Mouse (Mus musculus) myocyte (in vitro differentiated cells): ENCODE measurements around the gene Cox11. TPM values are rescaled to one million over a fixed set of nuclear protein-coding genes. Genes with fewer than 3 reads are reported as not detected.

Experiments
- H3K27me3 ChIP-seq: one replicate; pipeline ENCODE4 v1.6.1; 2011; ENCODE audit not compliant: control insufficient read depth, insufficient read depth, insufficient read length
- H3K36me3 ChIP-seq: one replicate; pipeline ENCODE4 v1.6.1; 2011; ENCODE audit not compliant: control insufficient read depth, insufficient read depth
- H3K4me2 ChIP-seq: one replicate; pipeline ENCODE4 v1.6.1; 2011; ENCODE audit warnings: low read depth, control low read depth
- H3K4me3 ChIP-seq: one replicate; pipeline ENCODE4 v1.5.1; 2011; ENCODE audit warnings: mild to moderate bottlenecking, control low read depth, moderate library complexity
- H3K79me2 ChIP-seq: one replicate; pipeline ENCODE4 v1.6.1; 2011; ENCODE audit not compliant: control insufficient read depth, insufficient read depth
- H3ac ChIP-seq: one replicate; pipeline ENCODE4 v1.6.1; 2011; ENCODE audit not compliant: control insufficient read depth, insufficient read length
- CEBPB ChIP-seq: IDR thresholded peaks from 2 replicates; pipeline ENCODE4 v1.6.1; 2011; ENCODE audit warnings: mild to moderate bottlenecking, moderate library complexity; ENCODE audit not compliant: poor library complexity, insufficient read depth, severe bottlenecking
- E2F4 ChIP-seq: IDR thresholded peaks from one replicate; pipeline ENCODE4 v1.6.1; 2011; ENCODE audit warnings: mild to moderate bottlenecking, control low read depth, moderate library complexity; ENCODE audit not compliant: insufficient read depth
- MAX ChIP-seq: IDR thresholded peaks from one replicate; pipeline ENCODE4 v1.6.1; 2011; ENCODE audit warnings: low read depth, mild to moderate bottlenecking, control low read depth
- MYOD1 ChIP-seq, 3 experiments: IDR thresholded peaks; one replicate each; pipeline ENCODE4 v1.6.1; 2011; ENCODE audit warnings: control low read depth in 2 of 3, low read depth in 2 of 3, mild to moderate bottlenecking in 2 of 3, moderate library complexity in 1 of 3; ENCODE audit not compliant: insufficient read length in 2 of 3, control insufficient read depth in 1 of 3
- MYOG ChIP-seq, 3 experiments: IDR thresholded peaks; one replicate each; pipeline ENCODE4 v1.6.1; 2011; ENCODE audit warnings: control low read depth in 2 of 3, low read depth in 2 of 3, mild to moderate bottlenecking in 2 of 3; ENCODE audit not compliant: insufficient read length in 2 of 3, control insufficient read depth in 1 of 3, insufficient read depth in 1 of 3
- POLR2A ChIP-seq: IDR thresholded peaks from one replicate; pipeline ENCODE4 v1.6.1; 2011; ENCODE audit warnings: low read depth, mild to moderate bottlenecking, control low read depth, moderate library complexity; ENCODE audit not compliant: insufficient read length
- POLR2AphosphoS2 ChIP-seq: IDR thresholded peaks from one replicate; pipeline ENCODE4 v1.6.1; 2011; ENCODE audit warnings: low read depth, control low read depth; ENCODE audit not compliant: insufficient read length
- REST ChIP-seq: IDR thresholded peaks from one replicate; pipeline ENCODE4 v1.6.1; 2011; ENCODE audit warnings: mild to moderate bottlenecking, control low read depth, moderate library complexity; ENCODE audit not compliant: insufficient read depth, insufficient read length
- SRF ChIP-seq: IDR thresholded peaks from one replicate; pipeline ENCODE4 v1.6.1; 2011; ENCODE audit warnings: low read depth; ENCODE audit not compliant: control insufficient read depth, insufficient read length
- TCF12 ChIP-seq: IDR thresholded peaks from one replicate; pipeline ENCODE4 v1.6.1; 2011; ENCODE audit warnings: mild to moderate bottlenecking, control low read depth; ENCODE audit not compliant: poor library complexity, insufficient read depth, severe bottlenecking
- TCF3 ChIP-seq: IDR thresholded peaks from one replicate; pipeline ENCODE4 v1.6.1; 2011; ENCODE audit warnings: low read depth, control low read depth; ENCODE audit not compliant: insufficient read length
- USF1 ChIP-seq: IDR thresholded peaks from one replicate; pipeline ENCODE4 v1.6.1; 2011; ENCODE audit warnings: low read depth, mild to moderate bottlenecking, control low read depth, moderate library complexity
- polyA plus RNA-seq: library from polyadenylated mRNA; unstranded; fragments of >200 nt; fragmentation: generic; extraction: Trizol; gene quantifications from one replicate; pipeline ENCODE4 v1.2.1, GENCODE M21; 2012; ENCODE audit warnings: missing spikeins

The Cox11 gene
- polyA plus RNA-seq, 1 experiment, result 12.4 TPM

DNA sequence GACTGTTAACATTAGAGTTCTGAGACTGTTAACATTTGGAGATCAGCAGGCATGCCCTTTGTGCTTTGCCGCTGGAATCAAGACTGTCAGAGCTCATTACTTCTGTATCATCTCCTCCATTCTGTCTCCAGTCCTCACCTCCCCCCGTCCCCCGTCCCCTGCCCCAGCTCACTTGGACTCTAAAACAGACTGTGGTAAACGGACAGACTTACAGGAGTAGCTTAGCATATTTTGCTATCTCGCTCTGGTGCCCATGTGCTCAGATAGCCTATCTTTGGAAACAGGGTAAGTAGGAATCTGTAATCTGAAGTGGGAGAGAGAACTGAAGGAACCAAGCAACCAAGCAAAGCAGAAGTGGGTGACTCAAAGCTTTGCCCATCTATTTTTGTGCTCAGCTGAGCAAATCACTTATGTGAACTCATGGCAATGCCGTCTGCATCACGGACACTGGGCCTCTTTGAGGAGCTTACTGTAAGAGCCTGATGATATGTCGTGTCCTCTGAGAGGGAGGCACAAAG is 39.9 kb downstream of the Cox11 start:
- H3K4me3 ChIP-seq, result no peak overlapping the region
- H3K4me2 ChIP-seq, result no peak overlapping the region
- TF ChIP-seq POLR2A, result no peak
- no peak for TF ChIP-seq POLR2AphosphoS2
- no peak for TF ChIP-seq MAX
- TF ChIP-seq TCF3, result no peak
- no peak for TF ChIP-seq REST
- no peak for TF ChIP-seq MYOD1 (IDR thresholded peaks at IDR 0.05; ENCODE audit: control insufficient read depth in 1 of 3, insufficient read length in 2 of 3, low read depth in 2 of 3)
- TF ChIP-seq USF1, result no peak
- no peak for TF ChIP-seq CEBPB
- TF ChIP-seq E2F4, result no peak
- TF ChIP-seq TCF12, result no peak
- no peak for TF ChIP-seq MYOG (IDR thresholded peaks at IDR 0.05; ENCODE audit: control insufficient read depth in 1 of 3, insufficient read depth in 1 of 3, insufficient read length in 2 of 3, low read depth in 2 of 3)
- no peak for TF ChIP-seq SRF
- H3K36me3 ChIP-seq, result no peaks in the 10 kb centered on the region
- H3ac ChIP-seq, result no peak overlapping the region
- peaks cover 4% of the 10 kb centered on the region for H3K27me3 ChIP-seq
- H3K79me2 ChIP-seq, result no peaks in the 10 kb centered on the region

DNA sequence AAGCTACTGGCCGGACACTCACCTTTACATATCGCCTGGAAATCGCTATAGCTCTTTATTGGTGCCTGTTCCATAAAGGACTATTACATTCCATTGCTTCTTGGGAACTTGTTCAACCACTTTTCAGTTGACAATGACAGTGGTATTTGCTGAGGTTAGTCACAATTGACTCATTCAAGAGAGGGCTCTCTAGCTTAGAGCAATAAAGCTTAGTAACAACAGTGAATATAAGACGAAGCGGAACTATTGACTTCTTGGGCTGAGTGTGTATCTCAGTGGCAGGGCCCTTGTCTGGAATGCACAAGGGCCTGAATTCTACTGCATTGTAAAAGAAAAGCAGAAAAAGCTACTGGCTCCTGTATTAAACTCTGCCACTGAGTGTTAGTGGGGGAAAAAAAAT is 40.6 kb downstream of the Cox11 start:
- H3K79me2 ChIP-seq, result no peaks in the 10 kb centered on the region
- H3K4me3 ChIP-seq, result no peak overlapping the region
- H3K27me3 ChIP-seq, result peaks cover 4% of the 10 kb centered on the region
- H3K4me2 ChIP-seq, result no peak overlapping the region
- no peak overlapping the region for H3ac ChIP-seq
- no peak for TF ChIP-seq MYOG (IDR thresholded peaks at IDR 0.05; ENCODE audit: control insufficient read depth in 1 of 3, insufficient read depth in 1 of 3, insufficient read length in 2 of 3, low read depth in 2 of 3)
- TF ChIP-seq POLR2AphosphoS2, result no peak
- no peak for TF ChIP-seq SRF
- no peaks in the 10 kb centered on the region for H3K36me3 ChIP-seq

DNA sequence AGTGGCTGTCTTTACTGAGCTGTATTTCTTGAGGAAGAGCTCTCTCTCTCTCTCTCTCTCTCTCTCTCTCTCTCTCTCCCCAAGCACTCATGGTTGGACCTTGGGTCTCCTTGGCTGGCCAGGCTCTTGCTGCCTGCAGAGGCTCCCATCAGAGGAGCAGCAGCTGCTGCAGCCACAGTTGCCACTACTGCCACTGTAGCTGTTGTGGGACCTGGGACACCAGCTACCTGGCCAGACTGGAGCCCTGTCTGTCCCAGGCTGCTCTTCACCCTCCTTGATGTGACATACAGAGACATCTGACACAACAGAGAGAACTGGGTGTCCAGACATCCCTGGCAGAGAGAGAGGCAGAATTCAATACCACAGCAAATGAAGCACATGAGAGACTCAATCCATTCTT is 43.2 kb downstream of the Cox11 start:
- H3K27me3 ChIP-seq, result peaks cover 4% of the 10 kb centered on the region
- H3K36me3 ChIP-seq, result no peaks in the 10 kb centered on the region
- no peak overlapping the region for H3K4me2 ChIP-seq
- TF ChIP-seq POLR2A (no peak), REST (no peak), MYOD1 (IDR thresholded peaks at IDR 0.05; ENCODE audit: control insufficient read depth in 1 of 3, insufficient read length in 2 of 3, low read depth in 2 of 3) (no peak), POLR2AphosphoS2 (no peak), CEBPB (no peak), TCF12 (no peak), TCF3 (no peak), USF1 (no peak), SRF (no peak)
- H3K79me2 ChIP-seq, result no peaks in the 10 kb centered on the region
- no peak overlapping the region for H3K4me3 ChIP-seq
- no peak overlapping the region for H3ac ChIP-seq

DNA sequence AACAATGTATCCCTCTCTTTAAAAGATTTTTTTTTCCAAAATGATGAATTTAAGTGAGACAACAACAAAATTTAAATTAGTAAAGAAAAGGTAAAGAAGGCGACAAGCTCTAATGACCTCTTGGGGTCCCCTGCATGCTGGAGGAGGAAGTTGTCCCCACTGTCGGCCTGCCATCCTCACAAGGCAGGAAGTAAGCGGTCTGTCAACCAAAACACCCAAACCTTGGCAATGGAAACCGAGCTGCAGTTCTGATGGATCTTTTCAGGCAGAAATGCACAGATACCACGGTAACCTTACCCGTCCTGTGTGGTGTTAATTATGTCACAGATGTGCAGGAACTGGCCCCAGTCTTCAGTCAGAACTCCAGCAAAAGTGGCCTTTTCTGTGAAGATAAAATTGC is 46.8 kb downstream of the Cox11 start:
- no peak overlapping the region for H3K4me3 ChIP-seq
- peaks cover 4% of the 10 kb centered on the region for H3K27me3 ChIP-seq
- no peaks in the 10 kb centered on the region for H3K79me2 ChIP-seq
- H3ac ChIP-seq, result no peak overlapping the region
- no peaks in the 10 kb centered on the region for H3K36me3 ChIP-seq
- TF ChIP-seq MYOG (IDR thresholded peaks at IDR 0.05; ENCODE audit: control insufficient read depth in 1 of 3, insufficient read depth in 1 of 3, insufficient read length in 2 of 3, low read depth in 2 of 3), result no peak
- TF ChIP-seq POLR2A, result no peak
- TF ChIP-seq REST, result no peak
- no peak for TF ChIP-seq TCF3
- no peak for TF ChIP-seq E2F4
- TF ChIP-seq CEBPB, result no peak
- TF ChIP-seq POLR2AphosphoS2, result no peak
- TF ChIP-seq MAX, result no peak
- TF ChIP-seq TCF12, result no peak
- TF ChIP-seq MYOD1 (IDR thresholded peaks at IDR 0.05; ENCODE audit: control insufficient read depth in 1 of 3, insufficient read length in 2 of 3, low read depth in 2 of 3), result no peak
- TF ChIP-seq USF1, result no peak
- no peak for TF ChIP-seq SRF
- no peak overlapping the region for H3K4me2 ChIP-seq

DNA sequence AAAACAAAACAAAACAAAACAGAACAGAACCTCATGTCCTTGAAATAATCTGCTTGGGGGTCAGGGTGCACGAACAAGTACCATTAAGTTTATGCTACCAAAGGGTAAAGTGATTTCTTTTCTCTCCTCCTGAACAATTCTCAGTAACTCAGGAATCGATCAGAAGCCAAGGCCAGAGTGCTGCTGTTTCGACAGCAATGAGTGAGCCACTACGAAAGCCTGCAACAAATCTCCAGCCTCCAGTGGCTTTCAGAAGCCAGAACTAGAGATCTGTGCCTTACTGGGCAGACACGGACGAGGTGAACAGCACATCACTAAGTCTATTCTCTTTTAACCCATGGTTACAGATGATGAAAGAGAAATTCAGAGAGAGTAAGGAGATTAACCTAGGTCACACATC is 47.2 kb downstream of the Cox11 start:
- Histone ChIP-seq H3K79me2 (no peaks in the 10 kb centered on the region), H3K4me3 (no peak overlapping the region), H3K27me3 (peaks cover 4% of the 10 kb centered on the region), H3K36me3 (no peaks in the 10 kb centered on the region), H3K4me2 (no peak overlapping the region), H3ac (no peak overlapping the region)
- no peak for TF ChIP-seq CEBPB
- TF ChIP-seq TCF12, result no peak
- TF ChIP-seq MYOD1 (IDR thresholded peaks at IDR 0.05; ENCODE audit: control insufficient read depth in 1 of 3, insufficient read length in 2 of 3, low read depth in 2 of 3), result no peak
- TF ChIP-seq SRF, result no peak
